Mouse (Mus musculus) ES-E14 (cell line): ENCODE measurements around the gene Wdpcp.

Experiments used
- HCFC1 ChIP-seq: IDR thresholded peaks from 2 replicates; pipeline ENCODE4 v1.6.1; 2012; ENCODE audit warnings: low read length, inconsistent platforms, borderline replicate concordance; ENCODE audit not compliant: insufficient read depth
- ZC3H11A ChIP-seq: IDR thresholded peaks from 2 replicates; pipeline ENCODE4 v1.6.1; 2012; ENCODE audit warnings: low read depth, mild to moderate bottlenecking, inconsistent platforms, low read length, borderline replicate concordance
- ZNF384 ChIP-seq: IDR thresholded peaks from 2 replicates; pipeline ENCODE4 v1.6.1; 2012; ENCODE audit warnings: low read depth, low read length, inconsistent platforms

DNA sequence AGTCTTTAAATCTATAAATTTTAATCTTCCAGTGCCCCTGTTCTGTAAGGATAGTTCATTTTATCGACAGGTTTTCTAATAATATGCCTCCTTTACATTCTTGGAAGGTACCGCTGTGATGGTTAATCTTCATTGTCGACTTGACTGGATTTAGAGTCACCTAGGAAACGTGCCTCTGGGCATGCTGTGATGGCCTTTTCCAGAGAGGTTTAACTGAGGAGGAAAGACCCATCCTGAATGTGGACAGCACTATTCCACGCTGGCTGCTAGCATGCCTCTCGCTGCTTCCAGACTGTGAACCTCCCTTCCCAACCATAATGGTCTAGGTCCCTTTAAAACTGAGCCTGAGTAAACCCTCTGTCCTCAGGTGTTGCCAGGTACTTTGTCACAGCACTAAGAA lies 163.2 kb downstream of the Wdpcp start:
- TF ChIP-seq HCFC1 (no peak), ZNF384 (no peak), ZC3H11A (no peak)
